Mouse (Mus musculus): ENCODE data around the gene Cend1. TPM values are rescaled to one million over a fixed set of nuclear protein-coding genes. Genes with fewer than 3 reads are reported as not detected.

Cend1 gene
- total RNA-seq, 2 experiments from 2014 or later: 288 to 314 TPM

GRCm38 (mm10) chr7:141466045-141466394, 36.7 kb upstream of the Cend1 start:
- intact Hi-C loops (cut with DNase I): no loop called here
- DNase-seq (ENCODE audit: low spot score in 2 of 2): no peak

- DNase-seq (ENCODE audit: low spot score in 2 of 2): no peak
- intact Hi-C loops (cut with DNase I): no loop called here
Observed at GRCm38 (mm10) chr7:141465388-141466044, 36.2 kb upstream of the Cend1 start.

GRCm38 (mm10) chr7:141464603-141465201, 35.4 kb upstream of the Cend1 start:
- no peak for DNase-seq (ENCODE audit: low spot score in 2 of 2)
- intact Hi-C loops (cut with DNase I): no loop called here

GRCm38 (mm10) chr7:141463824-141464602, 34.7 kb upstream of the Cend1 start:
- intact Hi-C loops (cut with DNase I): no loop called here

GRCm38 (mm10) chr7:141462333-141462821, 33.1 kb upstream of the Cend1 start:
- no peak for DNase-seq (ENCODE audit: low spot score in 2 of 2)
- intact Hi-C loops (cut with DNase I): no loop called here

More at GRCm38 (mm10) chr7:141463824-141464602, 34.7 kb upstream of the Cend1 start:
- peak in 1 of 2 experiments; percentile 57 for DNase-seq (ENCODE audit: low spot score in 2 of 2)

GRCm38 (mm10) chr7:141461521-141462332, 32.4 kb upstream of the Cend1 start:
- intact Hi-C loops (cut with DNase I): no loop called here
- DNase-seq (ENCODE audit: low spot score in 2 of 2): no peak

DNA sequence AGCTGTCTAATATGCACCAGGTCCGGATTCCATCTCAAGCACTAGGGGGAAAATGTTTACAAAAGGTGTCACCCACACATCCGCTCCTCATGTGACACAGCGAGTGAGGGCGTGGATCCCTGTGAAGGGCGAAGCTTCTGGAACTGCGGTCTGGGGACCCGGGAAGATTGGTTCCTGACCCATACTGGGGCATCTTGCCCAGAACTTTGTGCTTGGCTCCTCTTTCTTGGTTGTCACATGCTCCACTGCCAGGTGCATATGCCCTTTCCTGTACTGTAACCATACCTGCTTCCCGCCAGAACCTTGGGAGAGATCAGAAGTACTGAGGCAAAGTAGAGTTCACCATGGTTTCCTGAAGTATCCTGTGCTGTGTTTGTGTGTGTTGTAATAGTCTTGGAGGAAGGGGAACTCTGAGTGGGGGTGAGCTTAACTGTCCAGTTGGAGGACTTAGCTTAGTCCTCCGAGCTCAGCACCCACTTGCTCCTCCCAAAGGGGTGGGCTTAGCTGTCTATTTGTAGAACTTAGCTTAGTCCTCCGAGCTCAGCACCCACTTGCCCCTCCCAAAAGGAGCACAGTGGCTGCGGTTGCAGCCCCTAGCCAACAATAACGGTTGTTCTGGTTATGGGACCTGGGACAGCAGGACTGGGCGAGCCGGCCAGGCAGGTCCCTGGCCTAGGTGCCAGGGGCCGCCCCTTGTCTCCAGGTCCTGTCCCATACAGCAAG, 31.3 kb upstream of the Cend1 start, which contains the start of gene Cracr2b:
TSS of gene Cracr2b (plus strand) at position 704 of the 723 bp plus-strand sequence.
- intact Hi-C loops (cut with DNase I): no loop called here
- no peak for DNase-seq (ENCODE audit: low spot score in 2 of 2)

GRCm38 (mm10) chr7:141460001-141460390, 30.7 kb upstream of the Cend1 start:
- intact Hi-C loops (cut with DNase I): no loop called here
- no peak for DNase-seq (ENCODE audit: low spot score in 2 of 2)

- intact Hi-C loops (cut with DNase I): loop anchor here (5.0 kb wide), 1 partner anchor 47 kb away; the partner anchor contains the start of gene Gatd1
- no peak for DNase-seq (ENCODE audit: low spot score in 2 of 2)
Observed at GRCm38 (mm10) chr7:141459301-141459711, 30.0 kb upstream of the Cend1 start.

DNA sequence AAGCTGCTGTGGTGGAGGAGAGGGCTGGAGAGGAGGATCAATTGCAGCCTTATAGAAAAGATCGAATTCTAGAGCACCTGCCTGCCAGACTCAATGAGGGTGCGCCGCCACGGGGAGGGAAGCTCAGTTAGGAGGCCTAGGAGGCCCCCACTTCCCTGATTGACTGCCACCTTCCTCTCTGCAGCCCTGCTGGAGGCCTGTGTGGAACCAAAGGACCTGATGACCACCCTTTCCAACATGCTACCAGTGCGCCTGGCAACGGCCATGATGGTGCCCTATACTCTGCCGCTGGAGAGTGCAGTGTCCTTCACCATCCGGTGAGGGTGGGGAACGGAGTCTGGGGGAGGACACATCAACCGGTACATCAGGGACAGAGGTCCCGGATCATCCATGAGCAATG, 29.4 kb upstream of the Cend1 start:
- intact Hi-C loops (cut with DNase I): loop anchor here (5.0 kb wide), 1 partner anchor 46 kb away; the partner anchor contains the start of gene Gatd1

DNA sequence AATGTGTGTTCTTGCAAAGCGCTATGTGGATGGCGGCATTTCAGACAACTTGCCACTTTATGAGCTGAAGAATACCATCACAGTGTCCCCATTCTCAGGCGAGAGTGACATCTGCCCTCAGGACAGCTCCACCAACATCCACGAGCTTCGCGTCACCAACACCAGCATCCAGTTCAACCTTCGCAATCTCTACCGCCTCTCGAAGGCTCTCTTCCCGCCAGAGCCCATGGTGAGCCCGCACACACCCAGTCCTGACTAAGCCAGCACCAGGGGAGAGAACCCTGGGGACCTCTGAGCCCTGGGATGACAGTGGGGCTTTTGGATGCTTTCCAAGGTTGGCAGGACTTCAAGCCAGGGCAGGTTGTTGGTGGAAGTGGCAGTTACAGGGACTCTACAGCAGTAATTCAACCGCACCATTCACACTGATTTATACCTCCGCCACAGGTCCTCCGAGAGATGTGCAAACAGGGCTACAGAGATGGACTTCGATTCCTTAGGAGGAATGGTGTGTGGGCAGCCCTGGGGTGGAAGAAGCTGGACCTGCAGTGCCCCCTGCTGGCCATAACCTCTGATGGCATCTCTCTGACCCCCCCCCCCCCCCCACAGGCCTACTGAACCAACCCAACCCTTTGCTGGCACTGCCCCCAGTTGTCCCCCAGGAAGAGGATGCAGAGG, 28.8 kb upstream of the Cend1 start:
- no peak for DNase-seq (ENCODE audit: low spot score in 2 of 2)
- intact Hi-C loops (cut with DNase I): loop anchor here (5.0 kb wide), 1 partner anchor 46 kb away; the partner anchor contains the start of gene Gatd1

More for the DNA sequence above, 29.4 kb upstream of the Cend1 start:
- DNase-seq (ENCODE audit: low spot score in 2 of 2): no peak

GRCm38 (mm10) chr7:141457236-141457635, 27.9 kb upstream of the Cend1 start:
- intact Hi-C loops (cut with DNase I): loop anchor here (5.0 kb wide), 1 partner anchor 45 kb away; the partner anchor contains the start of gene Gatd1
- DNase-seq (ENCODE audit: low spot score in 2 of 2): no peak

DNA sequence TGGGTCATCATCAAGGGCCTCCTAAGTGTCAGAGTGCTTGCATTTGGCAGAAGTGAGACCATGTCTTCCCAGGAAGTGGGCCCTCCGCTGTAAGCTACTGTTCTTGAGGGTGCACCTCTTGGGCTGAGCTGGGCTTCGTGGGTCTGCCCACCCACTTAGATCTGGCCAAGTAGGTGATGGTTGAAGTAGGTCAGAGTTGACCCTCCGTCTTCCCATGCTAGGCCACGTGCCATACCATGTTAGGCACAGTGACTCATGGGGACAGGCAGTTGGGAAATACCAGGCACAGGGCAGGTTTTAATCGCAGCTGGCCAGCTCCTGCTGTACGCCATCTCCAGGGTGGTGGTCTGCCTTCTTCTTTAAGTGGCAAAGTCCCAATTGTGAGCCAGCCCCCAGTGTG, 27.4 kb upstream of the Cend1 start:
- no peak for DNase-seq (ENCODE audit: low spot score in 2 of 2)
- intact Hi-C loops (cut with DNase I): loop anchor here (5.0 kb wide), 1 partner anchor 44 kb away; the partner anchor contains the start of gene Gatd1

DNA sequence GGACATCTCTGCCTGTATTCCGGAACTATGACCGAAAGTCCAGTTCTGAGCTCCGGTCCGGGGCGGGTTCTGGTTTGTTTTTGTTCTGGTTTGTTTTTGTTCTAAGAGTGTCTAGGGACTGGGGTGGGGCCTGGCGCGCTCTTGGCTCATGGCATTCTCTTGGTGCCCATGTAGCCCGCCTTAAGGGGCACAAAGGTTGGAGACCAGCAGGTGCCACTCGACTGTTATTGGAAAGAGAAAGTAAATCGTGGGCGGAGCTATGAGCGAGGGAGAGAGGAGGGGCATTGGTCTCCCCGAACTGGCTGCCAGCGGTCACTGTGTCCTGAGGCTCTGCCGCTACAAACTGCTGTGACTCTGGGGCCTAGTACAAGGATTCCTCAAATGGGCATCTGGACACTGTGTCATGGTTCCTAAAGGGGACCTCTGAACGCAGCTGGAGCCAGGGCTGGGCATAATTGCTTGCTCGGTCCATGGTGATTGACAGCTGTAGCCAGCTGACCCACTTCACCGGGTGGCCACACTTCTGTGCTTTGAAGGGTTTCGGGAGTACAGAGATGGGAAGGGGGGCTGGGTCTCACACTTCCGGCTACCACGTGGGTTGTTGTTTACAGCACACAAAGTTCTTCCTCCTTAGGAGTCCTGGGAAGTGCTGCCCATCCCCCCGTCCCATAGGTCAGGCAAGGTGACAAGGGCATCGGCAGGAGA, 26.5 kb upstream of the Cend1 start:
- DNase-seq (ENCODE audit: low spot score in 2 of 2): no peak

GRCm38 (mm10) chr7:141454967-141455551, 25.8 kb upstream of the Cend1 start, which contains the start of gene Pnpla2:
Gene Pnpla2 (plus strand): TSS chr7:141455198.
- DNase-seq (ENCODE audit: low spot score in 2 of 2): peak; percentile 91 to 92
- intact Hi-C loops (cut with DNase I): loop anchor here (5.0 kb wide), 1 partner anchor 43 kb away; the partner anchor contains the start of gene Gatd1

More for the DNA sequence above, 26.5 kb upstream of the Cend1 start:
- intact Hi-C loops (cut with DNase I): loop anchor here (5.0 kb wide), 1 partner anchor 43 kb away; the partner anchor contains the start of gene Gatd1

- no peak for DNase-seq (ENCODE audit: low spot score in 2 of 2)
- intact Hi-C loops (cut with DNase I): no loop called here
Observed at GRCm38 (mm10) chr7:141453636-141454035, 24.3 kb upstream of the Cend1 start.

GRCm38 (mm10) chr7:141451928-141452327, 22.6 kb upstream of the Cend1 start:
- DNase-seq (ENCODE audit: low spot score in 2 of 2): no peak
- intact Hi-C loops (cut with DNase I): no loop called here
